In genomic region chr1:84321327-84321726, GRCm38 (mm10) we compare ENCODE assay signal across 18 mouse cellular contexts. TPM values are rescaled to one million over a fixed set of nuclear protein-coding genes. Genes with fewer than 3 reads are reported as not detected.
DNase-seq lines count a peak whose midpoint lies in the region; ATAC-seq lines count a peak whose summit lies in the region.
"Had no signal": no experiment of that assay in that cellular context is flagged by ENCODE, and none has a peak within 500 bp of the region (broad histone marks: within the 10 kb centered on the region; RNA-seq: fewer than 3 reads in every experiment).

No protein-coding gene starts in this region.

- peak; percentile 27 for DNase-seq in gastrocnemius, adult 18-20 months (ENCODE audit: low spot score)
- no peak for DNase-seq in gastrocnemius, postnatal 36 days
- DNase-seq in right cerebral cortex, adult 18-20 months = peak; percentile 19
- no peak for DNase-seq in right cerebral cortex, postnatal 4 days
- no peak for DNase-seq in kidney, adult 11 months
- DNase-seq: adrenal gland, adult 8-10 months; cerebellum, postnatal 25 days; gastrocnemius, postnatal 25 days; heart, postnatal 14 days; left cerebral cortex, postnatal 4 days; liver, postnatal 0 days; lung, postnatal 10 days; right cerebral cortex, postnatal 14 days; thymus, adult 2 months had no signal

- intact Hi-C loops in gastrocnemius, postnatal 36 days (cut with DNase I) = no loop called here

- peak; percentile 17; the same call in 1 of the 2 replicates for ATAC-seq in megakaryocyte, adult 5-6 weeks (ENCODE audit: poor library complexity, severe bottlenecking)
- no peak for ATAC-seq in activated CD4-positive, CD25-positive, alpha-beta regulatory T cell, adult 4 months
- ATAC-seq: intestine, embryonic 15.5 days; liver, postnatal 0 days; midbrain, embryonic 15.5 days had no signal

RNA-seq across cellular contexts. Expression of gene Pid1, which starts 42.7 kb away (rescaled TPM):
- 1 to 10 TPM; 4.0 to 5.9 TPM for total RNA-seq in gastrocnemius, adult 18-20 months (2021)
- total RNA-seq in gastrocnemius, postnatal 36 days (2021) = 1 to 10 TPM; 6.1 to 7.9 TPM
- total RNA-seq in megakaryocyte, adult 5-6 weeks (2015) = 121 and 132 TPM in 2 replicates
- 107 and 113 TPM in 2 replicates for total RNA-seq in megakaryocyte, adult 5-6 weeks (2017)
- under 1 TPM; 0.28 to 0.70 TPM for polyA plus RNA-seq in activated CD4-positive, CD25-positive, alpha-beta regulatory T cell, adult 4 months (2017; shearing (Covaris generic))

Comparison
In these comparisons a context has a peak if more than half of its experiments do, and no peak if none do; other contexts are left out.
1. DNase-seq: peak in gastrocnemius, adult 18-20 months (single experiment) and right cerebral cortex, adult 18-20 months (single experiment); none in gastrocnemius, postnatal 36 days (0 of 2), right cerebral cortex, postnatal 4 days (single experiment) and kidney, adult 11 months (single experiment).
2. RNA of gene Pid1, which starts 42.7 kb away (total RNA-seq): 107 to 132 TPM in megakaryocyte, adult 5-6 weeks; 6.1 to 7.9 TPM in gastrocnemius, postnatal 36 days and 4.0 to 5.9 TPM in gastrocnemius, adult 18-20 months; every median in the first group is over 10 times any median in the second.